Comparison of ENCODE assay signal across 8 mouse cellular contexts in the genomic region with DNA sequence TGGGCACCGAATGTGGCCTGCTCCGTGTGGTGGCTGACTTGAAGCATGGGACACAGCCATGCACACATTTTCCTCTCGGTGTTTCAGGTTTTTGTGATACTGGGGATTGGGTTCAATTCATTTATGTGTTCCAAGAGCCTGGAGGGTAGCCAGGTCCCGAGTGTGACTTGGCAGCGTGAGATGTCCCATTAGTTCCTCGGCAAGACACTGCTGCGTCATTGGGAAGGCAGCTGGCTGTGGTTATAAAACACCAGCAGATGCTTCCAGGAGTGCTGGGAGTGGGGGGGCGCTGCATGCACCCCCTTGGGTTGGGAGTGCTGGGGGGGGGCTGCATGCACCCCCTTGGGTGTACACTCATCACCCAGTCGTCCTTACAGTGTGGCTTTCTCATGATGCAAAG.
A peak's percentile ranks its signal among the peaks of the same experiment; 100 is the strongest.
DNase-seq lines count a peak whose midpoint lies in the region; ATAC-seq and TF ChIP-seq lines count a peak whose summit lies in the region.

No protein-coding gene starts in this region.

- H3K9ac ChIP-seq in forebrain, postnatal 0 days = no peak overlapping the region

- peaks cover 18% of the 10 kb centered on the region; the same call in 1 of the 2 replicates for H3K27me3 ChIP-seq in forebrain, postnatal 0 days (ENCODE audit: insufficient read depth, low read length)
- H3K27me3 ChIP-seq in forebrain, embryonic 10.5 days (ENCODE audit: poor library complexity, severe bottlenecking) = peaks cover 54% of the 10 kb centered on the region

- no peaks in the 10 kb centered on the region for H3K9me3 ChIP-seq in forebrain, postnatal 0 days (ENCODE audit: low read length)
- no peaks in the 10 kb centered on the region for H3K9me3 ChIP-seq in forebrain, embryonic 10.5 days

- no peak for ATAC-seq in forebrain, postnatal 0 days

- no peak overlapping the region for H3K27ac ChIP-seq in forebrain, postnatal 0 days (ENCODE audit: low read depth, low read length)
- no peak overlapping the region for H3K27ac ChIP-seq in forebrain, embryonic 10.5 days

- TF ChIP-seq CTCF in forebrain, postnatal 0 days (IDR thresholded peaks at IDR 0.05; ENCODE audit: low read depth) = no peak

- peaks cover 9% of the 10 kb centered on the region; the same call in 1 of the 2 replicates for H3K4me1 ChIP-seq in forebrain, postnatal 0 days (ENCODE audit: insufficient read depth)
- H3K4me1 ChIP-seq in forebrain, embryonic 10.5 days = peaks cover 48% of the 10 kb centered on the region

- H3K36me3 ChIP-seq in forebrain, postnatal 0 days (ENCODE audit: insufficient read depth) = no peaks in the 10 kb centered on the region
- H3K36me3 ChIP-seq in forebrain, embryonic 10.5 days (replicated peaks) = no peaks in the 10 kb centered on the region

- WGBS in forebrain, postnatal 0 days = 25% methylated on average over 9 of the region's 9 CpGs
- 86% methylated on average over 9 of the region's 9 CpGs for WGBS in forebrain, embryonic 10.5 days

- H3K4me2 ChIP-seq in forebrain, postnatal 0 days (ENCODE audit: low read depth) = no peak overlapping the region

- DNase-seq in forebrain, postnatal 0 days = peak; percentile 79
- no peak for DNase-seq in forebrain, embryonic 10.5 days (ENCODE audit: extremely low spot score, low spot score)
- peak; percentile 78 for DNase-seq in brain, adult 2 months (ENCODE audit: low read depth, low spot score)
- peak; percentile 70 to 74 for DNase-seq in heart, adult 9 months (ENCODE audit: low spot score in 2 of 2)
- peak; percentile 50 to 60 for DNase-seq in left cerebral cortex, adult 18-20 months (ENCODE audit: low spot score in 2 of 2)
- DNase-seq in right cerebral cortex, postnatal 14 days = peak; percentile 61
- no peak for DNase-seq in thymus, postnatal 4 days
- DNase-seq in retina, postnatal 1 day = no peak

- no peak overlapping the region for H3K4me3 ChIP-seq in forebrain, postnatal 0 days (ENCODE audit: low read depth, low read length)
- no peak overlapping the region for H3K4me3 ChIP-seq in forebrain, embryonic 10.5 days

Comparison
In these comparisons a context has a peak if more than half of its experiments do, and no peak if none do; other contexts are left out.
1. DNase-seq: peak in forebrain, postnatal 0 days (single experiment), brain, adult 2 months (single experiment), heart, adult 9 months (2 of 2), left cerebral cortex, adult 18-20 months (2 of 2) and right cerebral cortex, postnatal 14 days (single experiment); none in forebrain, embryonic 10.5 days (single experiment), thymus, postnatal 4 days (single experiment) and retina, postnatal 1 day (single experiment).